In genomic region chr2:33546879-33547278, GRCm38 (mm10) we compare ENCODE assay signal across 8 mouse cellular contexts.
DNase-seq lines count a peak whose midpoint lies in the region; ATAC-seq and TF ChIP-seq lines count a peak whose summit lies in the region.

No protein-coding gene starts in this region.

- peaks cover 4% of the 10 kb centered on the region; the same call in 1 of the 2 replicates for H3K4me1 ChIP-seq in embryonic facial prominence, embryonic 11.5 days (ENCODE audit: control insufficient read depth, insufficient read depth, low read length)
- H3K4me1 ChIP-seq in embryonic facial prominence, embryonic 10.5 days = peaks cover 32% of the 10 kb centered on the region
- no peaks in the 10 kb centered on the region for H3K4me1 ChIP-seq in thymus, adult 2 months (replicated peaks; ENCODE audit: control insufficient read depth, insufficient read depth, low read length)
- peaks cover 44% of the 10 kb centered on the region for H3K4me1 ChIP-seq in limb, embryonic 10.5 days

- peak; percentile 65 for DNase-seq in embryonic facial prominence, embryonic 11.5 days (ENCODE audit: low spot score)
- DNase-seq in embryonic facial prominence, embryonic 10.5 days (ENCODE audit: low spot score) = no peak
- peak; percentile 29 for DNase-seq in thymus, postnatal 4 days
- no peak for DNase-seq in thymus, adult 2 months
- peak; percentile 95 to 97 for DNase-seq in frontal cortex, postnatal 36 days (ENCODE audit: low spot score in 2 of 2)
- peak; percentile 54 for DNase-seq in limb, embryonic 10.5 days (ENCODE audit: low spot score)
- DNase-seq in ovary, postnatal 36 days (ENCODE audit: low spot score) = peak; percentile 41

- H3K27ac ChIP-seq in embryonic facial prominence, embryonic 11.5 days (replicated peaks; ENCODE audit: low read depth, low read length) = no peak overlapping the region
- no peak overlapping the region for H3K27ac ChIP-seq in embryonic facial prominence, embryonic 10.5 days (replicated peaks)
- no peak overlapping the region for H3K27ac ChIP-seq in thymus, adult 2 months (ENCODE audit: control insufficient read depth, insufficient read depth, low read length)
- H3K27ac ChIP-seq in limb, embryonic 10.5 days = peak overlapping the region; percentile 66

- H3K9ac ChIP-seq in embryonic facial prominence, embryonic 11.5 days (replicated peaks; ENCODE audit: low read length) = no peak overlapping the region

- H3K36me3 ChIP-seq in embryonic facial prominence, embryonic 11.5 days (replicated peaks; ENCODE audit: control insufficient read depth, insufficient read depth, low read depth, low read length) = no peaks in the 10 kb centered on the region
- no peaks in the 10 kb centered on the region for H3K36me3 ChIP-seq in embryonic facial prominence, embryonic 10.5 days (replicated peaks)
- H3K36me3 ChIP-seq in thymus, adult 2 months (ENCODE audit: control insufficient read depth, insufficient read depth, low read length) = no peaks in the 10 kb centered on the region
- no peaks in the 10 kb centered on the region for H3K36me3 ChIP-seq in limb, embryonic 10.5 days

- ATAC-seq in embryonic facial prominence, embryonic 11.5 days (replicated peaks; ENCODE audit: insufficient number of reproducible peaks, low FRiP score, low TSS enrichment, low read depth) = no peak
- no peak for ATAC-seq in monocyte, adult 5-6 weeks (replicated peaks; ENCODE audit: insufficient number of reproducible peaks, low FRiP score, low TSS enrichment, poor library complexity, severe bottlenecking)

- H3K4me3 ChIP-seq in embryonic facial prominence, embryonic 11.5 days (ENCODE audit: low read depth, low read length) = no peak overlapping the region
- H3K4me3 ChIP-seq in embryonic facial prominence, embryonic 10.5 days = no peak overlapping the region
- H3K4me3 ChIP-seq in thymus, adult 2 months (ENCODE audit: control insufficient read depth, insufficient read depth, low read length) = no peak overlapping the region
- H3K4me3 ChIP-seq in limb, embryonic 10.5 days = no peak overlapping the region

- no peak for TF ChIP-seq POLR2A in thymus, adult 2 months (IDR thresholded peaks at IDR 0.05; ENCODE audit: control insufficient read depth, extremely low read depth, insufficient read depth, low read length, poor library complexity)

- no peak overlapping the region for H3K4me2 ChIP-seq in embryonic facial prominence, embryonic 11.5 days (ENCODE audit: low read depth, low read length)

- TF ChIP-seq CTCF in thymus, adult 2 months (IDR thresholded peaks at IDR 0.05; ENCODE audit: borderline replicate concordance, control insufficient read depth, extremely low read depth, insufficient read depth, low read length, poor library complexity) = no peak

- no peaks in the 10 kb centered on the region for H3K9me3 ChIP-seq in embryonic facial prominence, embryonic 11.5 days (replicated peaks; ENCODE audit: control insufficient read depth, low read length)
- H3K9me3 ChIP-seq in embryonic facial prominence, embryonic 10.5 days = no peaks in the 10 kb centered on the region
- no peaks in the 10 kb centered on the region for H3K9me3 ChIP-seq in limb, embryonic 10.5 days (replicated peaks)

- H3K27me3 ChIP-seq in embryonic facial prominence, embryonic 11.5 days (ENCODE audit: control insufficient read depth, insufficient read depth, low read length) = peaks cover 35% of the 10 kb centered on the region
- H3K27me3 ChIP-seq in embryonic facial prominence, embryonic 10.5 days (replicated peaks; ENCODE audit: low read depth, poor library complexity, severe bottlenecking) = peaks cover 68% of the 10 kb centered on the region
- H3K27me3 ChIP-seq in thymus, adult 2 months (ENCODE audit: control insufficient read depth, insufficient read depth, low read length) = peaks cover 6% of the 10 kb centered on the region; the same call in 1 of the 2 replicates
- H3K27me3 ChIP-seq in limb, embryonic 10.5 days (ENCODE audit: low read depth, poor library complexity, severe bottlenecking) = peaks cover 42% of the 10 kb centered on the region

- 28% methylated on average over 6 of the region's 6 CpGs for WGBS in embryonic facial prominence, embryonic 11.5 days
- WGBS in embryonic facial prominence, embryonic 10.5 days = 35% methylated on average over 6 of the region's 6 CpGs
- WGBS in thymus, adult 2 months = 42% methylated on average over 6 of the region's 6 CpGs
- WGBS in limb, embryonic 10.5 days = 32% methylated on average over 6 of the region's 6 CpGs

Comparison
In these comparisons a context has a peak if more than half of its experiments do, and no peak if none do; other contexts are left out.
1. DNase-seq: peak in embryonic facial prominence, embryonic 11.5 days (single experiment), thymus, postnatal 4 days (single experiment), frontal cortex, postnatal 36 days (2 of 2), limb, embryonic 10.5 days (single experiment) and ovary, postnatal 36 days (single experiment); none in embryonic facial prominence, embryonic 10.5 days (single experiment) and thymus, adult 2 months (single experiment).